ENCODE assay signal across 17 mouse cellular contexts in genomic region chr2:69393947-69394346, GRCm38 (mm10). TPM values are rescaled to one million over a fixed set of nuclear protein-coding genes. Genes with fewer than 3 reads are reported as not detected.
"Had no signal": no experiment of that assay in that cellular context is flagged by ENCODE, and none has a peak within 500 bp of the region (broad histone marks: within the 10 kb centered on the region; RNA-seq: fewer than 3 reads in every experiment).

No protein-coding gene starts in this region.

- ATAC-seq: intestine, postnatal 0 days; liver, embryonic 12.5 days; midbrain, embryonic 15.5 days had no signal

- DNase-seq: kidney, adult 2 months; kidney, postnatal 25 days; layer of hippocampus, adult 9-11 months; lung, adult 18-20 months; lung, postnatal 14 days; right cerebral cortex, postnatal 14 days; right cerebral cortex, postnatal 4 days; spleen, adult 18-20 months; thymus, adult 18-20 months; thymus, postnatal 4 days had no signal

RNA-seq across cellular contexts. Expression of gene Dhrs9, which starts 13.7 kb away (rescaled TPM):
- total RNA-seq: layer of hippocampus, adult 2 months; layer of hippocampus, postnatal 25 days had no signal

RNA-seq across cellular contexts. Expression of gene Abcb11, which starts 51.5 kb away (rescaled TPM):
- total RNA-seq: layer of hippocampus, adult 2 months; left cerebral cortex, adult 18-20 months; left cerebral cortex, postnatal 36 days had no signal
